Mouse (Mus musculus) lung, postnatal 0 days (tissue): ENCODE data around the gene Efcc1.

Experiments used
- CTCF ChIP-seq: IDR thresholded peaks from 2 replicates; pipeline ENCODE4 v1.5.1; 2016; ENCODE audit warnings: antibody characterized with exemption, mild to moderate bottlenecking
- EP300 ChIP-seq: IDR thresholded peaks from 2 replicates; pipeline ENCODE4 v1.6.1; 2016; ENCODE audit warnings: antibody characterized with exemption, mild to moderate bottlenecking, control low read depth

- TF ChIP-seq CTCF (no peak), EP300 (no peak)
Observed at GRCm38 (mm10) chr6:87751574-87751973, 20.9 kb downstream of the Efcc1 start.
